Mouse (Mus musculus) layer of hippocampus, postnatal 14 days (tissue): Measurements from ENCODE around the gene Hspbp1. TPM values are rescaled to one million over a fixed set of nuclear protein-coding genes. Genes with fewer than 3 reads are reported as not detected.
A peak's percentile ranks its signal among the peaks of the same experiment; 100 is the strongest.

Experiments
- DNase-seq, 2 experiments: peaks; one replicate each; pipeline ENCODE4 v3.0.0; 2021 to 2022; ENCODE audit warnings: low spot score in 2 of 2, mixed read lengths in 1 of 2
- long read RNA-seq, 2 experiments: library from polyadenylated mRNA; stranded (forward); transcript quantifications; one replicate each; pipeline ENCODE4 v2.0.0; 2021
- total RNA-seq, 2 experiments: library from RNA; stranded (reverse); gene quantifications; 2 replicates each; pipeline ENCODE4 v1.2.3; 2021

The Hspbp1 gene
- 10 to 100 TPM; 89.0 to 94.8 TPM for total RNA-seq
- long read RNA-seq, experiment 1, transcript Hspbp1-201 (8 exons, 1,593 nt): major isoform, 17 of 111 reads
- long read RNA-seq, experiment 1, partial matches to known transcripts: 30 of 111 reads
- long read RNA-seq, experiment 1, other reads (novel, unspliced or antisense): 64 of 111 reads
- long read RNA-seq, experiment 2, transcript Hspbp1-201 (8 exons, 1,593 nt): major isoform, 29 of 165 reads
- long read RNA-seq, experiment 2, partial matches to known transcripts: 32 of 165 reads
- long read RNA-seq, experiment 2, other reads (novel, unspliced or antisense): 104 of 165 reads

DNA sequence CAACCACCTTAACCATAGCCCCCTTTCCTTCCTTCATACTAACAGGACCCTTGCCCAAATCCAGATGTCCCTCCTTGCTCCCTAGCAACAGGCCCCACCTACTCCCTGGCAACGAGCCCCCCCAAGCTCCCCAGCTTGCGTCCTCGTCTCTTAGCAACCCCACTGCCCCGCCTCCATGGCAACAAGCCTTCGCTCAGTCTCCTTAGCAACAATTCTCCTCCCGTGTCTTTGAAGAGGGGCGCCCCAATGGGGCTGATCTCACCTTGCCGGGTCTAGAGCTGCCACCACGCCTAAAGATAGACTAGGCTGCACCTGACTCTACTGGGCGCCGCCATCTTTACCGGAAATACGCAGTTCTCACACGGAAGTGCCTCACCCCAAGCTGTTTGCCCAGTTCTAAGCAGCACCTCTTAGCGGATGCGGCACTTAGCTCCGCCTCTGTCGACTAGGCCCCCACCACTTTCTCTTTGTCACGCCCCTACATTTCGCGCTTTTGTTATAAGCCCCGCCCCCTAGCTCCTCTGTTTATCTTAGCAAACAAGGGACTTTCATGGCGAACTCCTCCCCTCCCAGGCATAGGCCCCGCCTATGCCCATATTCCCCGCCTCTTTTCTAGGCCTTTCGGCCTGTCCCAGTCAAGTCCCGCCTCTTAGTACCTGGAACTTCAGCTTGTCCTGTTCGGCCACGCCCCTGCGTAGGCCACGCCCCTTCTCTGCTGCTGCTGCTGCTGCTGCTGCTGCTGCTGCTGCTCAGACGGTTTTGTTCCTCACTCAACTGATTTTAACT is at the start of gene Hspbp1:
Gene Hspbp1 (minus strand): TSS at position 437 of the 786 bp plus-strand sequence.
- DNase-seq: peak; percentile 91

DNA sequence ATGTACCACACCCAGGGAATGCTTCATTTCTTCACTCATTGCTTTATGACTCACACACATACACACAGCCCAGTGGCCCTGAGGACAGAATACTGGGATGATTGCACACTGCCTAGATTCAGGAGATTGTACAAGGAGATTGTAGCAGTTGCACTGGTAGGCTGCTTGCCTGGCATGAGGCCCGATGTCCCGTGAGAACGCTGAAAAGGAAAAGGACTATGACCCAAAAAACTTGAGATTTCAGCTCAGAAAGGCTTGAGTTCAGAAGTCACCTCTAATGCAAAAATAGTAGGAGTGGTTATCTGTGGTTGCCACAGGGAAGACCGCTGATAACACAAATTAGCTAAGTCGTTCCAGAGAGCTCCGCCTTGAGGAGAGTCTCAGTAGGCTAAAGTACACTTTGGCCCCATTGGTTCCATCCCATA is 48.1 kb upstream of the Hspbp1 start:
- no peak for DNase-seq

DNA sequence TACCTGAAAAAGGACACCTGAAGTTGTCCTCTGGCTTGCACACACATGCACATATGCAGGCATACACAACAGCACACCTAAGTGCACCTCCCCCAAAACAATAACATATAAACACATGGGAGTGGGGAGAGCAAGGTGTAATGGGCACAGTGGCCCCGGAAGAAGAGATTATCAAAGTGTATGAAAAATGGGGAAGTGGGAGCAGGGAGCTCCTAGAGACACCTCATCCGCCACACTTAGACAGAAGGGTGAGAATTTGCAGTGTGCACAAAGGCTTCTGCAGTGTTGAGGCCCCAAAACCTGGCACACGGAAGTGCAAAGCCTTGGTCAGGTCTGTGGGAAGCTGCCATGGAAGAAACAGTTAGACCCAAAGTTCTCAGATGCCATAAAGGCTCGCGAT is 46.2 kb upstream of the Hspbp1 start:
- no peak for DNase-seq

DNA sequence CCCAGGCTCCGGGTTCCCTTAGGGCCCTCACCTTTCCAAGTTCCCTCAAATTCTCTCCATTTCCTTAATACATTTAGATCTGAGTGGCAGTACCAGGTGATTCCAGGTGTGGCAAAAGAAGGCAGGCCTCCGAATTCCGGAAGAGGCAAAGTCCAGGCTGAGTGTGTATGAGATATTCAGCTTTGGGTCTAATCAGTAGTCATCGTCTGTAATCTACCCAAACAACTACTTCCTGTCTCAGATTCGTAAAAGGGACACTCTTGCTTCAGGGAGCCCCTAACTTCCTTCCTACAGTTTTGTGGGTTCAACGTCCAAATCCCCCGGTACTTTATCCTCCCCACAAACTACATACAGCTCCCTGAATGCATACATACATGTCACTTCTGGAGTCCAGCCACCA is 40.3 kb upstream of the Hspbp1 start, which contains the start of gene Tmem150b:
Gene Tmem150b (minus strand): TSS at position 81 of the 400 bp plus-strand sequence.
- no peak for DNase-seq

DNA sequence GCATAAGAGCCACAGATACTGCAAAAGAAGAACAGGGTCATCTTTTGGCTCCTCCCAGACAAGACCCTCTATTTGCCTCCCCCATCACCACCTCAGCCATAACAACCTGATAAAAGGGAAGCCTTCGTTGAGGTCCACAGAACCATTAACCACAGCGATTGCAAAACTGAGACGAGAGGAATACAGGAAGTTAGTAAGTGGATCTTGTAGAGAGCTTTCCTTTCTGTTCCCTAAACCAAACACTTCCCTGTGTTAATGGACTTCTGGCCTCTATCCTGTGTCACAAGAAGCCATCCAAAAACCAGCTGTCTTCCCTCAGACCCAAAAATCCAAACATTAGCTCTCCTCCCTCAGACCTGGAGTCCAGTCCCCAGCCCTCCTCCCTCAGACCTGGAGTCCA is 39.5 kb upstream of the Hspbp1 start:
- no peak for DNase-seq

DNA sequence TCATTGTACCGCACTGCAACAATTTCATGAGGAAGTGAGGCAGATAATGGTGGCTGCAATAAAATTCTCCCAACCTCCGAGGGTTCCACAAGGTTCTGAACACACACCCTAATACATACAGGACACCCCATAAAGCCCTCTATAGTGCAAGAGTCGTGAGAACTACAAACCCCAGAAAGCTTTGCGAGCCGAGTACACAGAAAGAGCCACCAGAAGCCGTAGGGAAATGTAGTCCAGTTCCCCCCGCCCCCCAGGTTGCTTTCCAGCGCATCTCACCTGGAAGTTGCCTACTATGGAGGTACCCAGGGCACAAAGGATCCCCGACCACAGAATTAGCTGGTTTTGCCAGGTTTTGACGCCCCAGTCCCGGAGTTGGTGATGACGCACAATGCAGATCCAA is 38.6 kb upstream of the Hspbp1 start:
- peak in 1 of 2 experiments; percentile 45 for DNase-seq

DNA sequence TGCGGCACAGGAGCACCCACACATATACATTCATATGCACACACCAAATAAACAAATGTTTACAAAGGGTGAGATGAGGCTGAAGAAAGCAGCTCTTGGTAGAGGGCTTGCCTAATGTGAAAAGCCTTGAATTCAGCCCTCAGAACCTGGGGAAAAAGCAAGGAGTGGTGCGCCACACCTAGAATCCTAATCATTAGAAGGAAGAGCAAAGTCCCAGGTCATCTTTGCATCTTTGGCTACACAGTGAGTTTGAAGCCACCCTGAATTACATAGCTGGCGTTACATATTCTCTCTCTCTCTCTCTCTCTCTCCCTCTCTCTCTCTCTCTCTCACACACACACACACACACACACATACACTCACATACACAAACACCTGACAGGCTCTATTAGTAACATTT is 34.4 kb upstream of the Hspbp1 start:
- DNase-seq: no peak

DNA sequence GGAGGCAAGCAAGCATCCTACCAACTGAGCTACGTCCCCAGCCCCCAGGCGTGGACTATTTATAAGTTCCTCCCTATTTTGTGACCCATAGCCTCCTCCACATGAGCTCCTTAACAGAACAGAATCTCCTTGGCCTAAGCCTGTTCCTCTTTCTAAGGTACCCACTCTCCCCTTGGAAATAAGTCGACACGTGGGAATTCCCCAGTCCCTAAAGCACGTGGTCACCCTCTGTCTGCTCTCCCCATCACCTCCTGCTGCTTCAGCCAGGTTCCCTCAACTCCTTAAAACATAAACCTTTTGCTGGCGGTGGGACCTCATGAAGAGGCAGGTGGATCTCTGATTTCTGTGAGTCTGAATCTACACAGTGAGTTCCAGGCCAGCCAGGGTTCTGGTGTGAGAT is 32.1 kb upstream of the Hspbp1 start:
- no peak for DNase-seq

DNA sequence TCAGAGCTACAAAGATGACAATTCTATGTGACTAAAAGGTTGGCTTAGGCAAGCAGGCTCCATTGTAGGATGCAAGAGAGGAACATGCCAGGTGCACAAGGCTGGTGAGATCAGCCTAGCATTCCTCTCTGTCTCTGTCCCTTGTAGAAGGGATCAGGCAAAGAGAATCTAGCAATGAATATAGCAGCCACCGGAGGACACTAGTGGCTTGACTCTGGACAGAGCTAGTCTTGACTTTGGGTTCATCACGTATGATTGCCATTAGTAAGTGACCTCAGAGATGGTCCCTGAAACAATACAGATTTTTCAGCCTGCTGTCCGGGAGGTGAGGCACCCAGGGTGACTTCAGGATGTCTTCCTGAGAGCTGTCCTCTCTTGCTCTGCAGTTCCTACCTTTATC is 27.7 kb upstream of the Hspbp1 start:
- DNase-seq: no peak

DNA sequence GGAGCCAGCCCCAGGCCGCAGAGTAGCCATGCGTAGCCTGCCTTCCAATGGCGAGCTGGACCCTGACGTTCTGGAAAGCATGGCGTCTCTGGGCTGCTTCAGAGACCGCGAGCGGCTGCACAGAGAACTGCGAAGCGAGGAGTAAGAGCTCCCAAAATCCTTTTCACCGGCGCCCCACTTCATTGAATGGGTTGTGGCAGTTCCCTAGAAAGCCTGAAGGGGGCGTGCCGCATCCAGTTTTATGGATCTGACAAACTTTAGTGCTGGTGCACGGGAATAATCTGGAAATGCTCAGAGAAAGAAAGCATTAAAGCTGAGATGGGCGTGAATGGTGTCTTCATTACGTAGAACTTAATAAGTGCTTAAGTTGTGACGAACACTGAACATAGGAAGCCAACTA is 20.2 kb upstream of the Hspbp1 start:
- no peak for DNase-seq

DNA sequence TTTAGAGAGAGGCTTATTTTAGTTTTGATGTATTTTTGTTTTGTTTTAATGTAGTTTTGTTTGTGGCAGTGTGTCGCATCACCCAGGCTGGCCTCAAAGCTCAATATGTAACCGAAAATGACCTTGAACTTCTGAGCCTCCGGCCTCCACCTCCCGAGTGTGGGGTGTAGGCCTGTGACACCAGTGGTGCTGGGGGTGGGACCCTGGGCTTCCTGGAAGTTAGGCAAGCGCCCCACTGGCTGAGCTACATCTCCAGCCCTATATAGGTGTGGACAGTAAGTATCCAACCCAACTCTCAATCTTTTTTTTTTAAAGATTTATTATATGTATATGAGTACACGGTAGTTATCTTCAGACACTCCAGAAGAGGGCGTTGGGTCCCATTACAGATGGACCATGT is 18.3 kb upstream of the Hspbp1 start:
- no peak for DNase-seq

DNA sequence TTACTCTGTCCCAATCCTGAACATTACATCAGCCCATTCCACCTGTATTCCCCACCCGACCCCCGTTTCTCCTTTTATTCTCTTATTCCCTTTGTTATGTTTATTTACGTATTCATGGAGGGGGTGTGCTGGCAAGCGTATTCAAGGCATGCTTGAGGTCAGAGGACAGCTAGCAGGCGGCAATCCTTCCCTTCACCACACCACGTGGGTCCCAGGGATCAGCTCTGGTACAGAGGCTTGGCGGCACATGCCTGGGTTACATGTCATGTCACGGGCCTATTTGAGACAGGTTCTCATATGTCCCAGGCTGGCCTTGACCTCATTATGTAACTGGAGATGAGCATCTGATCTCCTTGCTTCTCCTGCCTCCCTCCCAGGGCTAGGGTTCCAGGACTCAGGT is 17.5 kb upstream of the Hspbp1 start:
- DNase-seq: no peak

DNA sequence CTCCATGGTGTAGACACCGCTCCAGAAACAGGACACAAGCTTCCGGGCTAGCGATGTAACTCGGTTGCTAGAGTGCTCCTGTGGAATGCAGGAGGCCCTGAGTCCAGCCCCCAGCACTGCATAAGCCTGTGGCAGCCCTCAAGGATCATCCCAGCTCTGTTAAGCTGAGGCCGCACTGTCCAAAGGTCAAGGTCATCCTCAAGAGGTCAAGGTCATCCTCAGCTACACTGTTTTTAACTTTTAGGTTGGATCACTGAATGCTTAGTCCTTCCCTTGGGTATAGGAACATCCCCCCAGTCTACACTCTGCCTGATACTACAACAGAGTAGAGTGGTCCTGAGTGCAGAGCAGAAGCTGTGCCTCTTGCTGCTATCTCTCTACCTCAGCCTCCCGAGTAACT is 8.1 kb upstream of the Hspbp1 start:
- no peak for DNase-seq

DNA sequence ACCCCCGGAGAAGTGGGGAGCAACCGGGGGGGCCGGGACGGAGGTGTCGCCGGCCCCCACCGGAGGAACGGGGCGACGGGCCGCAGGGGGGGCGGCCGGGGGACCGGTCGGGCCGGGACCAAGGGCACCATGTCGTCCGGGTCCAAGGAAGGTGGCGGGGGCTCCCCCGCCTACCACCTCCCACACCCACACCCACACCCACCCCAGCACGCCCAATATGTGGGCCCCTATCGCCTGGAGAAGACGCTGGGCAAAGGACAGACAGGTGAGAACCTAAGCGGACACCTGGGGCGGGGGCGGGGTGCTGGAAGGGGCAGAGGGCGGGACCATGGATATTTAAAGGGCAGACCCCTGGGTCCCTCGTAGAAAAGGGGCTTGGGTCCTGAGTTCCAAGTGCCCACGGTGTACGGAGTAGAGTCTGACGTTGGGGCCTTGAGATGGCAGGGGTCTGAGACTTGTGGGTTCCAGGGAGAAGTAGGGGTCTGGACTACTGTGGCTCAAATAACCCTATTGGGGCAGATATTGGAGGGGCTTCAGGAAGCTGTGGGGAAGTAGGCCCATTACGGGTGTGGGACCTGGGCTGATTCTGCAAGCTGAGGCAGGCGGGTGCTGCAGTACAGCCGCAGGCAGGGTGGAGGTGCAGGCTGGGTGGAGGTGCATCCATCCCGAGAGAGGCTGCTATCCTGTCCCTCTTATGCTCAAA is 6.2 kb upstream of the Hspbp1 start:
- no peak for DNase-seq

DNA sequence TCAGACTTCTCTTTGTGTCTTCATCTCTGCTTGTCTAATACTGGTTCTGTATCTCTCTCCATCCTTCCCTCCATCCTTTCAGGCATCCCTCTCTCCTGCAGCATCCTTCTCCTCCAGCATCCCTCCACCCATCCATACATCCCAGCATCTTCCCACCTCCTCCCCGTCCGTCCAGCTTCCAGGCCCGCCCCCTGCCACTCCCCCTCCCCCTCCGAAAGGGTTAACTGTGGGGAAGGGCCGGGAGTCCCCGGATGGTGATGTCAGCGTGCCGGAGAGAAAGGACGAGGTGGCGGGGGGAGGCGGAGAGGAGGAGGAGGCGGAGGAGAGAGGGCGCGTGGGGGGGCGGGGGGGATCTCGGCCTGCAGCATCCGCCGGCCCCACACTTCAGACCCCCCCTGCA is 5.5 kb upstream of the Hspbp1 start, which contains the start of gene Brsk1:
Gene Brsk1 (plus strand): TSS at position 218 of the 400 bp plus-strand sequence.
- DNase-seq: peak; percentile 80 to 90

DNA sequence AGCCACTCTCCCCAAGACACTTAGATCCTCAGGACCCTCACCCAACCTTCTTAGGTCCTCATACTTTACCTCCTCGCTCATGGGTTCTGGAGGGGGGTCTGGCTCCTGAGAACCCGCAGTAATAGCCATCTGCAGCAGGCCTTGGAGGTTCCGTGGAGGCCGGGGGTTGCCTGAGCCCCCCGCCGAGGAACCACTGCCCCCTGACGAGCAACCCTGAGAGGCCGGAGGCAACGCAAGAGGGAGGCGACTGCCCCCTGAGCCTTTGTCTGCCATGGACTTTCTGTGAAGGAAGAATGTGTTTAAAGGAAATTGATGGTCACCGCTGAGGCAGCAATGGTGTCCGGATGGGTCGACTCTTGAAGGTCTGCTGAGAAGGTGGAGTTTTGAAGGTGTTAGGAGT is 665 bp downstream of the Hspbp1 start:
- no peak for DNase-seq

DNA sequence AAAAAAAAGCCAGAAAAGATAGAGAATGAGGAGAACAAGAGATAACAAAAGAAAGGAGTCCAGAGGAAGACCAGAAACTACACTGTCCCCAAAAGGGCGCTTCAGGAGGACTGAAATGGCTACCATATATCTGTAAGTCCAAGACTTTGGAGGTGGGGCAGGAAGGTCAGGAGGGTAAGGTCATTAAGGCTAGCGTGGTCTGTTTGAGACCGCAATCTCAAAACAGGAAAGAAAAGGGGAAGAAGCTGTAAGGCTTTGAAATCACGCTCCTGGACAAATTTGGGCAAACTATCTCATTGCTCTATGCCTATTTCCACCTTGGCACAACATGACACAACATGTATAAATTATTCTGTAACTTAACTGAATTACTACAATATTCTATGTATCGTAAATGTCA is 1.6 kb downstream of the Hspbp1 start:
- DNase-seq: no peak

DNA sequence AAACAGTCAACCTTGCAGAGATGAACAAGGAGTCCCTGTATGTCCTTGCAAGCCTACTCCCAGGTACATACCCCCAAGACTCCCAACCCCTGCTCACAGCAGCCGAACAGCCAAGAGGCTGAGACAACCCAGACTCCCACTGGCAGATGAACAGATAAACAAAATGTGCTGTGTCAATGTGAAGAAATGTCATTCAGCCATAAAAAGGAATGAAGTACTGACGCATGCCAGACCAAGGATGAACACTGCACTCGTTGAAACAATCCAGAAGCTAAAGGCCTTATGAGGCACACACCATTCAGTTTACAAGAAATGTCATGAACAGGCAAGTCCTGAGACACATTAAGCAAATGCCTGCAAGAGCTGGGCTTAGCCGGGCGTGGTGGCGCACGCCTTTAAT is 9.7 kb downstream of the Hspbp1 start:
- DNase-seq: no peak

DNA sequence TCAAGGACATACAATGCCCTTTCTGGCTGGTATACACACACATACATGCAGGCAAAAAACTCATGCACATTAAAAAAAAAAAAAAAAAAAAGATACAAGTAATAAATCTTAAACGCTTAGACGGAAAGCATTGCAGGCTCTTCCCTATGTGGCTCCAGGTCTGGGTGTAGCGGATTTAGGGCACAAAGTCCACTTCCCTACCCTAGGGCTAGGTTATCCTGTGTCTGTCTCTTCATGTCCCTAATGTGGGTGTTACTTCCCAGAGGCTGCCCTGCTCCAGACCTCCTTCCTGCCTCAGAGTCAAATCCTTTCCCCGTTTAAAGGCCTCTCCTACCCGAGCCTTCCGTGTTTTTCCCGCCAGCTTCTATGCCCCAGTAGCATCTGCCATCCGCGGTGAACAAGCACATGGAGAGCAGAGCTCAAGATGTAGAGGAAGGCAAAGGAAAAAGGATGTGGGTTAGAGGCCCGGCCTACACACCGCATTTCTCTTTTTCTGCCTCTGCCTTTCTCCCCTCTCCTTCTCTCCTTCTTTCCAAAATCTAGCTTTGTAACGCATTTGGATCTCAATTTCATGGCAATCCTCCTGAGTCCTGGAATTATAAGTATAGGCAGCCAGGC is 10.6 kb downstream of the Hspbp1 start:
- no peak for DNase-seq

DNA sequence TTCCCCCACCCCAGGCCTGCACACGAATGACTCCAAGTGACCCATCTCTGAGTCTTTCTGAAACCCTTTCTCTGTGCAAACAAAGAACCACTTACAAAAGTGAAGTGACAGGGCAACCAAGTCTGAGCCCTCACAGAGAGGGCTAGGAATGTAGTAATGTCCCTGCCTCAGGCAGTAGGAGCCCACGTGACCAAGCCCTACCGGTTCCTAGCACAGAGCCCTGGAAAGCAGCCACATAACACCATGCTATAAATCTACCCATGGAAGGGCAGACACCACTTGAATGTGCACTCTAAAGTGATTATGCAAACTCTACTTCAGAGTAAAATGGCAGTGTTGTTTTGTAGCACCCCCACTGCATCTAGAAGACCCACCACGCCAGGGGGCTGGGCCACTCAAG is 12.9 kb downstream of the Hspbp1 start:
- no peak for DNase-seq

DNA sequence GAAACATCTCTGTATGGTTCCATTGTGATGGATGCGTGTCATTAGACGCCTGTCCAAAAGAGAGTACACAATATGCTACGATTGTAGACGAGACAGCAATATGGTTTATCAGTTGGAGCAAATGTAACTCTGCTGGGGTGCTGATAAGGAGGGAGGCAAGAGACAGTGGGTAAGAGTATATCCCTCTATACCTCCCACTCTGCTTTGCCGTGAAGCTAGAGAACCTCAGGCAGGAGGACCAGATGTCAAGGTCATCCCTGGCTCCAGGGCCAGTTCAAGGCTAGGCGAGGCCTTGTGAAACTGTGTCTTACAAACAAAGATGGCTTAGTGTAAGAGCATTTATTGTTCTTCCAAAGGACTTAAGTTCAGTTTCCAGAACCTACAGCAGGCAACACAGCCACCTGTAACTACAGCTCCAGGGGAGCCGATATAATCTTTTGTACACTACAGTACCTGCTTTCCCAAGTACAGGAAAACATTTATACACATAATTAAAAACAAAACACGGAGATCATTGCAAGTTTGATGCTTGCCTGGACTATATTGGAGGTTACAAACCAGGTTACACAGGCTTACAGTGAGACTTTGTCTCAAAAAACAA is 14.1 kb downstream of the Hspbp1 start:
- no peak for DNase-seq
